20 mouse cellular contexts compared by ENCODE assay signal in genomic region chr14:103404611-103405010, GRCm38 (mm10). TPM values are rescaled to one million over a fixed set of nuclear protein-coding genes. Genes with fewer than 3 reads are reported as not detected.
DNase-seq lines count a peak whose midpoint lies in the region; ATAC-seq and TF ChIP-seq lines count a peak whose summit lies in the region.
"Had no signal": no experiment of that assay in that cellular context is flagged by ENCODE, and none has a peak within 500 bp of the region (broad histone marks: within the 10 kb centered on the region; RNA-seq: fewer than 3 reads in every experiment).

No protein-coding gene starts in this region.

- H3K4me2 ChIP-seq in liver, embryonic 11.5 days = no peak overlapping the region
- no peak overlapping the region for H3K4me2 ChIP-seq in liver, embryonic 16.5 days (ENCODE audit: low read depth, low read length)
- H3K4me2 ChIP-seq: embryonic facial prominence, embryonic 12.5 days; forebrain, embryonic 15.5 days; hindbrain, embryonic 12.5 days had no signal

- peaks cover 4% of the 10 kb centered on the region; the same call in 1 of the 2 replicates for H3K4me1 ChIP-seq in kidney, adult 2 months (ENCODE audit: control insufficient read depth, insufficient read depth, low read length)
- no peaks in the 10 kb centered on the region for H3K4me1 ChIP-seq in liver, embryonic 11.5 days (replicated peaks; ENCODE audit: control insufficient read depth, insufficient read depth, low read length)
- no peaks in the 10 kb centered on the region; the same call in 1 of the 2 replicates for H3K4me1 ChIP-seq in liver, embryonic 16.5 days (ENCODE audit: control insufficient read depth, low read depth, low read length)
- H3K4me1 ChIP-seq: embryonic facial prominence, embryonic 12.5 days; forebrain, embryonic 15.5 days; heart, embryonic 10.5 days; hindbrain, embryonic 12.5 days had no signal

- no peak for TF ChIP-seq CTCF in kidney, adult 2 months (conservative IDR thresholded peaks at IDR 0.05; ENCODE audit: insufficient read depth, insufficient read length, low read depth, low read length)

- ATAC-seq in liver, embryonic 11.5 days (replicated peaks; ENCODE audit: low FRiP score) = 0 out of 2 replicates have a peak, but pooled peaks have one; percentile 45
- ATAC-seq in liver, embryonic 16.5 days (ENCODE audit: low read depth) = 0 out of 2 replicates have a peak, but pooled peaks have one; percentile 32
- ATAC-seq: forebrain, embryonic 15.5 days had no signal

- H3K4me3 ChIP-seq in kidney, adult 2 months (ENCODE audit: insufficient read depth, low read depth, low read length) = no peak overlapping the region
- no peak overlapping the region for H3K4me3 ChIP-seq in liver, embryonic 11.5 days (ENCODE audit: low read depth, low read length)
- H3K4me3 ChIP-seq in liver, embryonic 16.5 days (ENCODE audit: low read depth, low read length) = no peak overlapping the region
- H3K4me3 ChIP-seq: embryonic facial prominence, embryonic 12.5 days; forebrain, embryonic 15.5 days; heart, embryonic 10.5 days; hindbrain, embryonic 12.5 days had no signal

- H3K27me3 ChIP-seq in kidney, adult 2 months (replicated peaks; ENCODE audit: control insufficient read depth, insufficient read depth, low read length) = no peaks in the 10 kb centered on the region
- H3K27me3 ChIP-seq in liver, embryonic 11.5 days (replicated peaks; ENCODE audit: control insufficient read depth, insufficient read depth, low read length) = no peaks in the 10 kb centered on the region
- H3K27me3 ChIP-seq in liver, embryonic 16.5 days (ENCODE audit: control insufficient read depth, insufficient read depth, low read depth, low read length) = no peaks in the 10 kb centered on the region
- H3K27me3 ChIP-seq: embryonic facial prominence, embryonic 12.5 days; forebrain, embryonic 15.5 days; hindbrain, embryonic 12.5 days had no signal

- no peaks in the 10 kb centered on the region for H3K36me3 ChIP-seq in kidney, adult 2 months (ENCODE audit: control insufficient read depth, insufficient read depth, low read length)
- H3K36me3 ChIP-seq in liver, embryonic 11.5 days (ENCODE audit: control insufficient read depth, insufficient read depth, low read length) = no peaks in the 10 kb centered on the region
- no peaks in the 10 kb centered on the region for H3K36me3 ChIP-seq in liver, embryonic 16.5 days (ENCODE audit: control insufficient read depth, insufficient read depth)
- H3K36me3 ChIP-seq: embryonic facial prominence, embryonic 12.5 days; forebrain, embryonic 15.5 days; heart, embryonic 10.5 days; hindbrain, embryonic 12.5 days had no signal

- H3K27ac ChIP-seq in kidney, adult 2 months (ENCODE audit: insufficient read depth, low read depth, low read length) = peak overlapping the region; percentile 50; the same call in 1 of the 2 replicates
- H3K27ac ChIP-seq in liver, embryonic 11.5 days (ENCODE audit: low read depth, low read length) = no peak overlapping the region
- no peak overlapping the region for H3K27ac ChIP-seq in liver, embryonic 16.5 days (ENCODE audit: low read length)
- H3K27ac ChIP-seq: embryonic facial prominence, embryonic 12.5 days; forebrain, embryonic 15.5 days; heart, embryonic 10.5 days; hindbrain, embryonic 12.5 days had no signal

- H3K9ac ChIP-seq in liver, embryonic 11.5 days (ENCODE audit: low read depth, low read length) = no peak overlapping the region
- no peak overlapping the region for H3K9ac ChIP-seq in liver, embryonic 16.5 days (ENCODE audit: low read depth, low read length)
- H3K9ac ChIP-seq: embryonic facial prominence, embryonic 12.5 days; forebrain, embryonic 15.5 days; hindbrain, embryonic 12.5 days had no signal

- no peaks in the 10 kb centered on the region for H3K9me3 ChIP-seq in liver, embryonic 11.5 days (ENCODE audit: control insufficient read depth, low read length)
- no peaks in the 10 kb centered on the region for H3K9me3 ChIP-seq in liver, embryonic 16.5 days (replicated peaks; ENCODE audit: control insufficient read depth, low read length)
- H3K9me3 ChIP-seq: embryonic facial prominence, embryonic 12.5 days; forebrain, embryonic 15.5 days; heart, embryonic 10.5 days; hindbrain, embryonic 12.5 days had no signal

- WGBS in kidney, adult 2 months = 59% methylated on average over 2 of the region's 2 CpGs
- 81% methylated on average over 2 of the region's 2 CpGs for WGBS in liver, embryonic 11.5 days
- 69% methylated on average over 2 of the region's 2 CpGs for WGBS in liver, embryonic 16.5 days (ENCODE audit: insufficient replicate concordance)

- peak; percentile 82 for DNase-seq in kidney, adult 2 months
- DNase-seq in kidney, postnatal 14 days = no peak
- DNase-seq in kidney, postnatal 25 days = peak; percentile 24 to 48
- DNase-seq in kidney, postnatal 4 days = no peak
- no peak for DNase-seq in liver, embryonic 11.5 days (ENCODE audit: low spot score)
- DNase-seq in urinary bladder, postnatal 10 days (ENCODE audit: low spot score) = no peak
- no peak for DNase-seq in lung, postnatal 14 days
- DNase-seq: adrenal gland, adult 2 months; cerebellum, adult 11-12 months; cerebellum, adult 9-10 months; cerebellum, postnatal 25 days; gastrocnemius, postnatal 10 days; heart, adult 18-20 months; heart, postnatal 10 days; heart, postnatal 4 days had no signal

- no peak for TF ChIP-seq POLR2A in kidney, adult 2 months (IDR thresholded peaks at IDR 0.05; ENCODE audit: low read depth, low read length)

RNA-seq across cellular contexts. Expression of gene Mycbp2, which starts 58.0 kb away (rescaled TPM):
- polyA plus RNA-seq in kidney, adult 2 months (2012; rRNA removed) = 15.3 and 17.8 TPM in 2 replicates
- polyA plus RNA-seq in liver, embryonic 11.5 days (2014; fragmentation: Nextera tagmentation; extraction: Ambion mirVana) = 16.6 and 17.7 TPM in 2 replicates
- polyA plus RNA-seq in liver, embryonic 16.5 days (2015; fragmentation: Nextera tagmentation; extraction: Ambion mirVana) = 5.8 and 6.7 TPM in 2 replicates

Comparison
In these comparisons a context has a peak if more than half of its experiments do, and no peak if none do; other contexts are left out.
1. DNase-seq: peak in kidney, adult 2 months (single experiment) and kidney, postnatal 25 days (2 of 2); none in kidney, postnatal 14 days (single experiment), kidney, postnatal 4 days (0 of 2), liver, embryonic 11.5 days (single experiment), urinary bladder, postnatal 10 days (single experiment) and lung, postnatal 14 days (single experiment).